Mouse (Mus musculus): ENCODE data around the gene Taf4.

Taf4 gene

GRCm38 (mm10) chr2:179980616-179981015 lies 4.2 kb upstream of the Taf4 start:
- no peak for DNase-seq

GRCm38 (mm10) chr2:179979836-179980235 lies 3.4 kb upstream of the Taf4 start:
- DNase-seq, result peak; percentile 79

- DNase-seq, result no peak
These were observed 1.8 kb upstream of the Taf4 start for GRCm38 (mm10) chr2:179978250-179978649.

- DNase-seq, result peak; percentile 36
These were observed 1.0 kb upstream of the Taf4 start for GRCm38 (mm10) chr2:179977344-179978025.

GRCm38 (mm10) chr2:179976295-179976627 lies 185 bp downstream of the Taf4 start:
- no peak for DNase-seq

GRCm38 (mm10) chr2:179975851-179976250 lies 595 bp downstream of the Taf4 start:
- peak; percentile 35 for DNase-seq

- DNase-seq, result peak; percentile 16
These were observed 1.6 kb downstream of the Taf4 start for GRCm38 (mm10) chr2:179974651-179975471.

- no peak for DNase-seq
These were observed 2.4 kb downstream of the Taf4 start for GRCm38 (mm10) chr2:179973871-179974628.

- DNase-seq, result no peak
These were observed 4.0 kb downstream of the Taf4 start for GRCm38 (mm10) chr2:179972406-179972805.

GRCm38 (mm10) chr2:179971891-179972290 lies 4.6 kb downstream of the Taf4 start:
- DNase-seq, result no peak

GRCm38 (mm10) chr2:179969137-179969536 lies 7.3 kb downstream of the Taf4 start:
- no peak for DNase-seq

- DNase-seq, result no peak
These were observed 8.8 kb downstream of the Taf4 start for GRCm38 (mm10) chr2:179967633-179968032.

- DNase-seq, result no peak
These were observed 15.0 kb downstream of the Taf4 start for GRCm38 (mm10) chr2:179961420-179961819.

- DNase-seq, result no peak
These were observed 16.1 kb downstream of the Taf4 start for GRCm38 (mm10) chr2:179960327-179960726.

- DNase-seq, result no peak
These were observed 17.1 kb downstream of the Taf4 start for GRCm38 (mm10) chr2:179959391-179959790.

GRCm38 (mm10) chr2:179951542-179952524 lies 24.6 kb downstream of the Taf4 start:
- no peak for DNase-seq

- no peak for DNase-seq
These were observed 27.6 kb downstream of the Taf4 start for GRCm38 (mm10) chr2:179948820-179949219.

GRCm38 (mm10) chr2:179947607-179948006 lies 28.8 kb downstream of the Taf4 start:
- no peak for DNase-seq

GRCm38 (mm10) chr2:179946496-179946895 lies 29.9 kb downstream of the Taf4 start:
- no peak for DNase-seq

GRCm38 (mm10) chr2:179945051-179945450 lies 31.4 kb downstream of the Taf4 start:
- DNase-seq, result no peak

- DNase-seq, result no peak
These were observed 34.8 kb downstream of the Taf4 start for GRCm38 (mm10) chr2:179941696-179942095.

- no peak for DNase-seq
These were observed 39.4 kb downstream of the Taf4 start for GRCm38 (mm10) chr2:179937091-179937490.
